Mouse (Mus musculus): ENCODE results near the gene Ccdc171. TPM values are rescaled to one million over a fixed set of nuclear protein-coding genes. Genes with fewer than 3 reads are reported as not detected.
A peak's percentile ranks its signal among the peaks of the same experiment; 100 is the strongest.
"Not testable (repeated sequence)": the region's sequence is repeated elsewhere in the genome, so short reads cannot be mapped to it uniquely, and the experiment has no call there.

Gene Ccdc171
- polyA plus RNA-seq, 1 experiment from 2014 or later = 3.6 TPM

DNA sequence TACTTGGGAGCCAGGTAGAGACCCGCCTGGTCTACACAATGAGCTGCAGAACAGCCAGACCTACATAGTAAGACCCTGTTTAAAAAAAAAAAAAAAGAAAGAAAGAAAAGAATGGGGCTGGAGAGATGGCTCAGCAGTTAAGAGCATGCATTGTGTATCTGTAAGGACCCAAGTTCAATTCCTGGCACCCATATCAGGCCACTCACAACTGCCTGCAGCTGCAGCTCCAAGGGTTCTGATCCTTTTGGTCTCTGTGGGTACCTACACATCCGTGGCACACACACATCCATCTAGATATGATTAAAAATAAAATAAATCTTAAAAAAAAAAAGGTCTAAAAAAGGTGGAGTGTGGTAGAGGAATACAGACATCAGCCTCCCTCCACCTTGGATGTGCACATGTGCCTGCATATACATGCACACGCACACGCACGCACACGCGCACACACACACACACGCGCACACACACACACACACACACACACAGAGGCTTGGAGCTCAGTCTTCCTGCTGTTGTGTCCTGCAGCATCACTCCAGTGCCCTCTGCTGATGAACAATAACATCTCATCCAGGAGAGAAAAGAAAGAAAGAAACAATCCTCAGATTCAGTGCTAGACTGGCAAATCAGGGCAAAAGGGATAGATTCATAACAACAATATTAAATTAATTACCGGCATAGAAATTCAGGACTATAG lies 10.2 kb upstream of the Ccdc171 start:
- Histone ChIP-seq H3K4me2 (ENCODE audit: low read length) (no peak overlapping the region), H3K4me1 (ENCODE audit: control insufficient read depth in 2 of 2, insufficient read depth in 2 of 2, low read length in 2 of 2) (no peaks in the 10 kb centered on the region), H3K4me3 (ENCODE audit: control insufficient read depth in 1 of 2, insufficient read depth in 1 of 2, low read depth in 1 of 2, low read length in 2 of 2) (no peak overlapping the region), H3K27me3 (ENCODE audit: control insufficient read depth, insufficient read depth, low read length) (no peaks in the 10 kb centered on the region), H3K27ac (replicated peaks in 1 of 2; ENCODE audit: control insufficient read depth in 1 of 2, insufficient read depth in 1 of 2, low read depth in 2 of 2, low read length in 2 of 2) (no peak overlapping the region), H3K9ac (ENCODE audit: low read length) (no peak overlapping the region), H3K36me3 (ENCODE audit: control insufficient read depth, insufficient read depth, low read length) (no peaks in the 10 kb centered on the region), H3K9me3 (ENCODE audit: control insufficient read depth, low read length) (no peaks in the 10 kb centered on the region)
- WGBS = 76% methylated on average over 10 of the region's 10 CpGs
- no peak for ATAC-seq (ENCODE audit: insufficient number of reproducible peaks, insufficient read depth, low FRiP score, low read depth)

DNA sequence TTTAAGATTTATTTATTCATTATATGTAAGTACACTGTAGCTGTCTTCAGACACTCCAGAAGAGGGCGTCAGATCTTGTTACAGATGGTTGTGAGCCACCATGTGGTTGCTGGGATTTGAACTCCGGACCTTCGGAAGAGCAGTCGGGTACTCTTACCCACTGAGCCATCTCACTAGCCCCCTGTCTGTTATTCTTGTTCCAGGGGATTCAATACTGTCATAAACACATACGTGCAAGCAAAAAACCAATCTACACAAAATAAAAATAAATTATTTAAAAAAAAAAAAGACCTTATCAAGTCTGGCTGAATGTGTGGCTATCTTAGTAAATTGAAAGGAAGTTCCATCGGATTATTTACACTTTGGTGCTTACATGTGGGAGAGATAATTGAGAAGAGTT lies 9.2 kb upstream of the Ccdc171 start:
- not testable (repeated sequence) for H3K4me2 ChIP-seq (ENCODE audit: low read length); ATAC-seq (ENCODE audit: insufficient number of reproducible peaks, insufficient read depth, low FRiP score, low read depth); H3K4me1 ChIP-seq (ENCODE audit: control insufficient read depth in 2 of 2, insufficient read depth in 2 of 2, low read length in 2 of 2); H3K36me3 ChIP-seq (ENCODE audit: control insufficient read depth, insufficient read depth, low read length); H3K4me3 ChIP-seq (ENCODE audit: control insufficient read depth in 1 of 2, insufficient read depth in 1 of 2, low read depth in 1 of 2, low read length in 2 of 2); H3K27me3 ChIP-seq (ENCODE audit: control insufficient read depth, insufficient read depth, low read length); H3K27ac ChIP-seq (replicated peaks in 1 of 2; ENCODE audit: control insufficient read depth in 1 of 2, insufficient read depth in 1 of 2, low read depth in 2 of 2, low read length in 2 of 2); H3K9ac ChIP-seq (ENCODE audit: low read length); H3K9me3 ChIP-seq (ENCODE audit: control insufficient read depth, low read length)
- 90% methylated on average over 5 of the region's 6 CpGs for WGBS

DNA sequence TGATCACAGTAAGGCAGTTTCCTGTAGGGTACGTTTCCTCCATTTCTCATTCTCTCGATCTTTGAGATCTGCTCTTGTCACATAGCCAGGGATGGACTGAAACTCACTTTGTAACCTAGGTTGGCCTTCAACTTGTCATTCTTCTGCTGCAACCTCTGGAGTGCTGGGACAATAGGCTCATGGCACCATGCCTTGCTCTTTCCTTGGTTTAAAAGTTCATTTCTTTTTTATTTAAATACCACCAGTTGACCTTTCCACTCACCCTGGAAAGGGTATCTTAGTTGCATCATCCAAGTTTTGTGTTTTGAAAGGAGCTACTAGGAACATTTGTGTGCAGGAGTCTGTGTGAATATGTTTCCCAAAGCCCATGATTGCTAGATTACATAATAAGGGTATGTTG lies 6.2 kb upstream of the Ccdc171 start:
- 79% methylated on average over 2 of the region's 2 CpGs for WGBS
- Histone ChIP-seq H3K27ac (replicated peaks in 1 of 2; ENCODE audit: control insufficient read depth in 1 of 2, insufficient read depth in 1 of 2, low read depth in 2 of 2, low read length in 2 of 2) (no peak overlapping the region), H3K9ac (ENCODE audit: low read length) (no peak overlapping the region)

GRCm38 (mm10) chr4:83519807-83520206 lies 5.5 kb upstream of the Ccdc171 start:
- Histone ChIP-seq H3K4me2 (ENCODE audit: low read length) (no peak overlapping the region), H3K4me1 (ENCODE audit: control insufficient read depth in 2 of 2, insufficient read depth in 2 of 2, low read length in 2 of 2) (peaks cover 0 to 5% of the 10 kb centered on the region in 2 experiments; a peak in 1 of 4 replicates), H3K4me3 (ENCODE audit: control insufficient read depth in 1 of 2, insufficient read depth in 1 of 2, low read depth in 1 of 2, low read length in 2 of 2) (no peak overlapping the region), H3K27me3 (ENCODE audit: control insufficient read depth, insufficient read depth, low read length) (no peaks in the 10 kb centered on the region), H3K36me3 (ENCODE audit: control insufficient read depth, insufficient read depth, low read length) (no peaks in the 10 kb centered on the region), H3K27ac (replicated peaks in 1 of 2; ENCODE audit: control insufficient read depth in 1 of 2, insufficient read depth in 1 of 2, low read depth in 2 of 2, low read length in 2 of 2) (no peak overlapping the region), H3K9me3 (ENCODE audit: control insufficient read depth, low read length) (no peaks in the 10 kb centered on the region), H3K9ac (ENCODE audit: low read length) (no peak overlapping the region)
- no peak for ATAC-seq (ENCODE audit: insufficient number of reproducible peaks, insufficient read depth, low FRiP score, low read depth)

More for the DNA sequence above, 6.2 kb upstream of the Ccdc171 start:
- no peaks in the 10 kb centered on the region for H3K27me3 ChIP-seq (ENCODE audit: control insufficient read depth, insufficient read depth, low read length)
- H3K4me1 ChIP-seq (ENCODE audit: control insufficient read depth in 2 of 2, insufficient read depth in 2 of 2, low read length in 2 of 2) = 0 out of 4 replicates have a peak, but pooled peaks cover 0 to under 1% of the 10 kb centered on the region in 2 experiments
- ATAC-seq (ENCODE audit: insufficient number of reproducible peaks, insufficient read depth, low FRiP score, low read depth) = no peak
- no peak overlapping the region for H3K4me3 ChIP-seq (ENCODE audit: control insufficient read depth in 1 of 2, insufficient read depth in 1 of 2, low read depth in 1 of 2, low read length in 2 of 2)
- no peaks in the 10 kb centered on the region for H3K36me3 ChIP-seq (ENCODE audit: control insufficient read depth, insufficient read depth, low read length)
- H3K9me3 ChIP-seq (ENCODE audit: control insufficient read depth, low read length) = no peaks in the 10 kb centered on the region
- no peak overlapping the region for H3K4me2 ChIP-seq (ENCODE audit: low read length)

GRCm38 (mm10) chr4:83520308-83520707 lies 5.0 kb upstream of the Ccdc171 start:
- Histone ChIP-seq H3K4me3 (ENCODE audit: control insufficient read depth in 1 of 2, insufficient read depth in 1 of 2, low read depth in 1 of 2, low read length in 2 of 2) (no peak overlapping the region), H3K9me3 (ENCODE audit: control insufficient read depth, low read length) (no peaks in the 10 kb centered on the region)
- 76% methylated on average over 4 of the region's 4 CpGs for WGBS

DNA sequence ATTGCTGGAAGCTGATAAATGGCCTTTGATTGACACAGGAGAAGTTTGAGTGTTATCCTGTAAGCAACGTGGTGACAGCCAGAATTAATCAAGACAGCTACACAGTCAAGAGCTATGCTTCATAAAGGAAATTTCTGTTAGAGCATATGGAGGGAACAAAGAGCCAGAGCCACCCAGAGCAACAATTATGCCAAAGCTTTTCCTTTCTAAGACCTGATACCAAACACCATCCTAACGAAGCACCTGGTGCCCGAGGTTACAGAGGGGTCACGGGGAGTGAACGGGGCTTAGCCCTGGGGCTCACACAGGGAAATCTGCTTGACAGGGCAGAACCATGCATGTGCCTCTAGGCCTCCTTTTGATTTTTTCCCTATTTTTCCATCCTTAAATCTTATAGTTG lies 3.3 kb upstream of the Ccdc171 start:
- Histone ChIP-seq H3K27me3 (ENCODE audit: control insufficient read depth, insufficient read depth, low read length) (no peaks in the 10 kb centered on the region), H3K4me2 (ENCODE audit: low read length) (no peak overlapping the region), H3K27ac (replicated peaks in 1 of 2; ENCODE audit: control insufficient read depth in 1 of 2, insufficient read depth in 1 of 2, low read depth in 2 of 2, low read length in 2 of 2) (no peak overlapping the region), H3K4me1 (ENCODE audit: control insufficient read depth in 2 of 2, insufficient read depth in 2 of 2, low read length in 2 of 2) (peaks cover 0 to 5% of the 10 kb centered on the region in 2 experiments; a peak in 1 of 4 replicates), H3K36me3 (ENCODE audit: control insufficient read depth, insufficient read depth, low read length) (no peaks in the 10 kb centered on the region), H3K4me3 (ENCODE audit: control insufficient read depth in 1 of 2, insufficient read depth in 1 of 2, low read depth in 1 of 2, low read length in 2 of 2) (no peak overlapping the region), H3K9ac (ENCODE audit: low read length) (no peak overlapping the region), H3K9me3 (ENCODE audit: control insufficient read depth, low read length) (no peaks in the 10 kb centered on the region)
- no peak for ATAC-seq (ENCODE audit: insufficient number of reproducible peaks, insufficient read depth, low FRiP score, low read depth)
- WGBS = 44% methylated on average over 5 of the region's 5 CpGs

More at GRCm38 (mm10) chr4:83520308-83520707, 5.0 kb upstream of the Ccdc171 start:
- Histone ChIP-seq H3K4me1 (ENCODE audit: control insufficient read depth in 2 of 2, insufficient read depth in 2 of 2, low read length in 2 of 2) (peaks cover 0 to 5% of the 10 kb centered on the region in 2 experiments; a peak in 1 of 4 replicates), H3K4me2 (ENCODE audit: low read length) (no peak overlapping the region), H3K9ac (ENCODE audit: low read length) (no peak overlapping the region), H3K27ac (replicated peaks in 1 of 2; ENCODE audit: control insufficient read depth in 1 of 2, insufficient read depth in 1 of 2, low read depth in 2 of 2, low read length in 2 of 2) (no peak overlapping the region), H3K36me3 (ENCODE audit: control insufficient read depth, insufficient read depth, low read length) (no peaks in the 10 kb centered on the region), H3K27me3 (ENCODE audit: control insufficient read depth, insufficient read depth, low read length) (no peaks in the 10 kb centered on the region)
- ATAC-seq (ENCODE audit: insufficient number of reproducible peaks, insufficient read depth, low FRiP score, low read depth) = no peak

- no peaks in the 10 kb centered on the region for H3K27me3 ChIP-seq (ENCODE audit: control insufficient read depth, insufficient read depth, low read length)
- H3K27ac ChIP-seq (replicated peaks in 1 of 2; ENCODE audit: control insufficient read depth in 1 of 2, insufficient read depth in 1 of 2, low read depth in 2 of 2, low read length in 2 of 2) = peak overlapping the region; percentile 87 to 94; a peak in 3 of 4 replicates
- no peaks in the 10 kb centered on the region for H3K36me3 ChIP-seq (ENCODE audit: control insufficient read depth, insufficient read depth, low read length)
- ATAC-seq (ENCODE audit: insufficient number of reproducible peaks, insufficient read depth, low FRiP score, low read depth) = no peak
- H3K4me2 ChIP-seq (ENCODE audit: low read length) = peak overlapping the region; percentile 88
- peak overlapping the region; percentile 65 to 84 for H3K4me3 ChIP-seq (ENCODE audit: control insufficient read depth in 1 of 2, insufficient read depth in 1 of 2, low read depth in 1 of 2, low read length in 2 of 2)
- 11% methylated on average over 6 of the region's 6 CpGs for WGBS
- peak overlapping the region; percentile 83 for H3K9ac ChIP-seq (ENCODE audit: low read length)
- peaks cover 0 to 5% of the 10 kb centered on the region in 2 experiments; a peak in 1 of 4 replicates for H3K4me1 ChIP-seq (ENCODE audit: control insufficient read depth in 2 of 2, insufficient read depth in 2 of 2, low read length in 2 of 2)
- no peaks in the 10 kb centered on the region for H3K9me3 ChIP-seq (ENCODE audit: control insufficient read depth, low read length)
Observed at GRCm38 (mm10) chr4:83524456-83524842, 896 bp upstream of the Ccdc171 start.

- no peaks in the 10 kb centered on the region for H3K27me3 ChIP-seq (ENCODE audit: control insufficient read depth, insufficient read depth, low read length)
- H3K36me3 ChIP-seq (ENCODE audit: control insufficient read depth, insufficient read depth, low read length) = no peaks in the 10 kb centered on the region
- H3K4me3 ChIP-seq (ENCODE audit: control insufficient read depth in 1 of 2, insufficient read depth in 1 of 2, low read depth in 1 of 2, low read length in 2 of 2) = peak overlapping the region; percentile 65 to 90
- peak; percentile 67 for ATAC-seq (ENCODE audit: insufficient number of reproducible peaks, insufficient read depth, low FRiP score, low read depth)
- H3K9me3 ChIP-seq (ENCODE audit: control insufficient read depth, low read length) = no peaks in the 10 kb centered on the region
- peaks cover 0 to 5% of the 10 kb centered on the region in 2 experiments; a peak in 1 of 4 replicates for H3K4me1 ChIP-seq (ENCODE audit: control insufficient read depth in 2 of 2, insufficient read depth in 2 of 2, low read length in 2 of 2)
- peak overlapping the region; percentile 88 for H3K4me2 ChIP-seq (ENCODE audit: low read length)
- under 1% methylated on average over 18 of the region's 18 CpGs for WGBS
- H3K27ac ChIP-seq (replicated peaks in 1 of 2; ENCODE audit: control insufficient read depth in 1 of 2, insufficient read depth in 1 of 2, low read depth in 2 of 2, low read length in 2 of 2) = peak overlapping the region; percentile 80 to 87
- peak overlapping the region; percentile 73 for H3K9ac ChIP-seq (ENCODE audit: low read length)
Observed at GRCm38 (mm10) chr4:83525690-83526055, 328 bp downstream of the Ccdc171 start.

Data from heart, embryonic 14.5 days (tissue).